Mouse (Mus musculus): Measurements from ENCODE around the gene Fdx1l.

GRCm38 (mm10) chr9:21041308-21041707 lies 32.1 kb downstream of the Fdx1l start:
- TF ChIP-seq CTCF (IDR thresholded peaks at IDR 0.05; ENCODE audit: extremely low read depth, insufficient read depth, low read length) (no peak), POLR2A (IDR thresholded peaks at IDR 0.05; ENCODE audit: extremely low read depth, insufficient read depth, low read length) (peak; percentile 67; the same call in 1 of the 2 replicates)

All from cortical plate, adult 2 months (tissue).